Mouse (Mus musculus) bone marrow macrophage, adult 2 months (primary cell): ENCODE data around the gene Alpl.

ENCODE experiments used
- CTCF ChIP-seq: IDR thresholded peaks from 2 replicates; pipeline ENCODE4 v1.5.1; 2012; ENCODE audit warnings: low read depth, mild to moderate bottlenecking, low read length, moderate library complexity
- POLR2A ChIP-seq: IDR thresholded peaks from 2 replicates; pipeline ENCODE4 v1.6.1; 2012; ENCODE audit warnings: mild to moderate bottlenecking, low read depth, low read length, borderline replicate concordance

DNA sequence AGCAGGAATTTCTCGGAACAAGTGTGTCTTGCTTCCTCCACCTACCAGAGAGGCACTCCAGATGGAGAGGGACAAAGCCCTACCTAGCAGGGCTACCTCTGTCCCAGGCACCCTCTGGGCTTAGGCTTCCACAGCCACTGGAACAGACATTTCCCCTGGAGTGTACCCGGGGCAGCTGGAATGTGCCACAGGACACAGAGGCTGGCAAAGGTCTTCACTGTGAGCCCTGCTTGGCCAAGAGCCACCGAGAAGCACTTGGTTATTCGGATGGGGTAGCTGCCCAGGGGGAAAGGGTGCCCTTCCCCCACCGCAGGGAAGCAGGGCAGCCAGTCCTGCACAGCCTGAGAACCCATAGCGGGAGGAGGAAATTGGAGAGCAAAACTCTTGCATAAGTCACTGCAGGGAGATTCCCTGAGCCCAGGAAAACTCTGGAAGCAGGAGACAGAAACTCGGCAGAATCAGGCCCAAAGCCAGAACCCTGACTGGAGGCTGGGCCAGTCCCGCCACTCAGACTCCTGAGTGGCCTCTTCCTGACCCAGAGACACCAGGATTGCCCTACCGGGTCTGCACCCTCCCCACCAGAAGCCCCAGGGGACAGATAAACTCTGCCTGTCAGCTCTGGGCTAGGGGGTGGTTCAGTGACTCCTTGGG, 12.5 kb downstream of the Alpl start:
- no peak for TF ChIP-seq POLR2A
- TF ChIP-seq CTCF = no peak
